8 mouse cellular contexts compared by ENCODE assay signal in the genomic region with DNA sequence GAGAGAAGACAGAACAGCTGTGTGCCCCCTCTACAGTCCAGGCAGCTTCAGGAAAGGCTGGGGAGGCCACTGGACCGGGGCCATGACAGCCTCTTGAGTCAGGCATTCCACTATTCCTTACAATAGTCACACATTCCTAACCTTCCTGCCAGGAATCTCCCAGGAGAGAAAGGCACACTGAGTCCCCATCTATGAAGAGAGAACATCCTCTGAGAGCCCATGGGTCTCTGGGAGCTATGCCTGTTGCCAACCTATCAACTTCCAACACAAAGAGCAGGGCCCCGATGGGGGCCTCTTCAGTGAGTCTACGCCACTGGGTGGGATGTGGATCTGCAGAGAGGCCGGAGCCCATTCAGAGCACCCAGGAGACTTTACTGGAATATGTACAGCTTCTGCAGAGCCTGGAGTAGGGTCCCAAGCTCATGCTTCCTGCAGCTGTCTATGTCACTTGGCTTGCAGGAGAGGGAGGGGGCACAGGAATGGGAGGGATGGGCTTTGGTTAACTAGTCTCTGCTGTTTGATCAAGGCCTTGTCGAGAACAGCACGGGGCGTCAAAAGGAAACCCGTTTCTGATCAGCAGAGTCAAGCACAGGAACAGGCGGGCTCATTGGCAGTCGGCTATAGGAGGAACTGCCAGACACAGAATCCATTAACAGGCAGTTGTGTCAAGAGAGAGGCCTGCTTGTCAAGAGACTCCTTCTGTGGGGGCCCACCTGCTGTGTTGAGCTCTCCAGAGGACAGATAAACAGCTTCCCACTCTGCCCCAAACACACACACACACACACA.
DNase-seq lines count a peak whose midpoint lies in the region; ATAC-seq and TF ChIP-seq lines count a peak whose summit lies in the region.

No protein-coding gene starts in this region.

- H3K27me3 ChIP-seq in forebrain, embryonic 12.5 days: no peaks in the 10 kb centered on the region
- H3K27me3 ChIP-seq in limb, embryonic 14.5 days (ENCODE audit: control insufficient read depth, insufficient read depth, low read length): no peaks in the 10 kb centered on the region
- no peaks in the 10 kb centered on the region for H3K27me3 ChIP-seq in neural tube, embryonic 15.5 days (replicated peaks)

- intact Hi-C loops in left cerebral cortex, adult 2 months (cut with DNase I): no loop called here
- intact Hi-C loops in left cerebral cortex, postnatal 36 days (cut with DNase I): no loop called here
- intact Hi-C loops in heart, postnatal 36 days (cut with DNase I): no loop called here

- peak; percentile 50 for ATAC-seq in forebrain, embryonic 12.5 days (ENCODE audit: low FRiP score)
- ATAC-seq in limb, embryonic 14.5 days (ENCODE audit: low FRiP score, low read depth): peak; percentile 58
- peak; percentile 51; the same call in 1 of the 2 replicates for ATAC-seq in neural tube, embryonic 15.5 days (ENCODE audit: low FRiP score)
- no peak for ATAC-seq in erythroid progenitor cell, adult 5-6 weeks (replicated peaks; ENCODE audit: low FRiP score, poor library complexity, severe bottlenecking)

- 26% methylated on average over 10 of the region's 10 CpGs for WGBS in forebrain, embryonic 12.5 days
- 33% methylated on average over 10 of the region's 10 CpGs for WGBS in limb, embryonic 14.5 days
- WGBS in neural tube, embryonic 15.5 days: 22% methylated on average over 10 of the region's 10 CpGs

- no peak overlapping the region for H3K4me3 ChIP-seq in left cerebral cortex, adult 2 months
- no peak overlapping the region for H3K4me3 ChIP-seq in forebrain, embryonic 12.5 days (replicated peaks)
- no peak overlapping the region for H3K4me3 ChIP-seq in limb, embryonic 14.5 days (replicated peaks; ENCODE audit: low read length)
- no peak overlapping the region for H3K4me3 ChIP-seq in neural tube, embryonic 15.5 days (replicated peaks)

- DNase-seq in left cerebral cortex, adult 2 months (ENCODE audit: extremely low spot score in 1 of 2, low spot score in 2 of 2): no peak
- DNase-seq in left cerebral cortex, postnatal 36 days (ENCODE audit: low spot score in 2 of 2): no peak
- DNase-seq in heart, postnatal 36 days: peak; percentile 70 to 77
- peak; percentile 68 for DNase-seq in limb, embryonic 14.5 days (ENCODE audit: low spot score)
- no peak for DNase-seq in right cerebral cortex, adult 18-20 months

- H3K27ac ChIP-seq in left cerebral cortex, adult 2 months: peak overlapping the region; percentile 25; the same call in 1 of the 2 replicates
- H3K27ac ChIP-seq in forebrain, embryonic 12.5 days: peak overlapping the region; percentile 82
- 0 out of 2 replicates have a peak overlapping the region, but pooled peaks have one; percentile 44 for H3K27ac ChIP-seq in limb, embryonic 14.5 days (replicated peaks; ENCODE audit: low read depth, low read length)
- H3K27ac ChIP-seq in neural tube, embryonic 15.5 days (replicated peaks): peak overlapping the region; percentile 80

- TF ChIP-seq POLR2A in limb, embryonic 14.5 days (IDR thresholded peaks at IDR 0.05; ENCODE audit: borderline replicate concordance, extremely low read depth, insufficient read depth, insufficient read length): no peak

- TF ChIP-seq CTCF in left cerebral cortex, adult 2 months (IDR thresholded peaks at IDR 0.05): no peak

- H3K4me1 ChIP-seq in forebrain, embryonic 12.5 days: peaks cover 97% of the 10 kb centered on the region
- peaks cover 57% of the 10 kb centered on the region for H3K4me1 ChIP-seq in limb, embryonic 14.5 days (ENCODE audit: control insufficient read depth, insufficient read depth, low read length)
- peaks cover 87% of the 10 kb centered on the region for H3K4me1 ChIP-seq in neural tube, embryonic 15.5 days

- no peaks in the 10 kb centered on the region for H3K9me3 ChIP-seq in forebrain, embryonic 12.5 days
- H3K9me3 ChIP-seq in limb, embryonic 14.5 days (ENCODE audit: control insufficient read depth, low read length): no peaks in the 10 kb centered on the region
- no peaks in the 10 kb centered on the region for H3K9me3 ChIP-seq in neural tube, embryonic 15.5 days (replicated peaks)

- H3K9ac ChIP-seq in forebrain, embryonic 12.5 days: peak overlapping the region; percentile 17
- H3K9ac ChIP-seq in limb, embryonic 14.5 days (ENCODE audit: low read depth, low read length, severe bottlenecking): no peak overlapping the region
- no peak overlapping the region for H3K9ac ChIP-seq in neural tube, embryonic 15.5 days (replicated peaks)

- peak overlapping the region; percentile 21; the same call in 1 of the 2 replicates for H3K4me2 ChIP-seq in forebrain, embryonic 12.5 days
- H3K4me2 ChIP-seq in limb, embryonic 14.5 days (replicated peaks; ENCODE audit: low read depth, low read length, severe bottlenecking): no peak overlapping the region
- H3K4me2 ChIP-seq in neural tube, embryonic 15.5 days: no peak overlapping the region

- peaks cover 4% of the 10 kb centered on the region; the same call in 1 of the 2 replicates for H3K36me3 ChIP-seq in forebrain, embryonic 12.5 days (replicated peaks)
- H3K36me3 ChIP-seq in limb, embryonic 14.5 days (ENCODE audit: control insufficient read depth, insufficient read depth, low read length): no peaks in the 10 kb centered on the region
- no peaks in the 10 kb centered on the region for H3K36me3 ChIP-seq in neural tube, embryonic 15.5 days

Comparison
In these comparisons a context has a peak if more than half of its experiments do, and no peak if none do; other contexts are left out.
1. DNase-seq: peak in heart, postnatal 36 days (2 of 2) and limb, embryonic 14.5 days (single experiment); none in left cerebral cortex, adult 2 months (0 of 2), left cerebral cortex, postnatal 36 days (0 of 2) and right cerebral cortex, adult 18-20 months (single experiment).
2. H3K27ac ChIP-seq: peak in every context shown above with its lines; median percentile 82 in forebrain, embryonic 12.5 days; 80 in neural tube, embryonic 15.5 days; 44 in limb, embryonic 14.5 days; 25 in left cerebral cortex, adult 2 months.